ENCODE assay signal across 16 mouse cellular contexts in the genomic region with DNA sequence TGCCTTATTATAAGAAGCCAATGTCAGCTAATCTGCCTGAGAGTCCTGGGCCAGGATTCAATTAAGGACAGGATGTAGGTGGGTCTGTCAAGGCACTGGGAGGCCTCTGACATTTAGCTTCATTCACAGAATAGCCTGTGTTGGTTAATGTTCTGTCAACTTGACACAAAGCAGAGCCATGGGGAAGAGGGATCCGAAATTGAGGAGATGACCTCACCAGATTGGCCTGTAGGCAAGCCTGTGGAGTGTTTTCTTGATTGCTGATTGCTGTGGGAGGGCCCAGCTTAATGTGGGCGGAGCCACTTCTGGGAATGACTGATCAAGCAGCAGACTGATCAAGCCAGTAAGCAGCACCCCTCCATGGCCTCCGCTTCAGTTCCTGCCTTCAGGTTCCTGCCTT.
DNase-seq lines count a peak whose midpoint lies in the region; ATAC-seq lines count a peak whose summit lies in the region.
"Had no signal": no experiment of that assay in that cellular context is flagged by ENCODE, and none has a peak within 500 bp of the region (broad histone marks: within the 10 kb centered on the region; RNA-seq: fewer than 3 reads in every experiment).

No protein-coding gene starts in this region.

- no peak overlapping the region for H3K27ac ChIP-seq in heart, embryonic 11.5 days (ENCODE audit: low read depth, low read length)
- H3K27ac ChIP-seq in heart, embryonic 15.5 days: no peak overlapping the region
- no peak overlapping the region for H3K27ac ChIP-seq in stomach, embryonic 15.5 days
- H3K27ac ChIP-seq in hindbrain, embryonic 10.5 days: no peak overlapping the region
- H3K27ac ChIP-seq: hindbrain, embryonic 13.5 days; neural tube, embryonic 13.5 days had no signal

- H3K9me3 ChIP-seq in heart, embryonic 11.5 days (replicated peaks; ENCODE audit: control insufficient read depth, low read length): 0 out of 2 replicates have a peak, but pooled peaks cover 2% of the 10 kb centered on the region
- no peaks in the 10 kb centered on the region for H3K9me3 ChIP-seq in heart, embryonic 15.5 days (replicated peaks)
- H3K9me3 ChIP-seq in stomach, embryonic 15.5 days: no peaks in the 10 kb centered on the region
- peaks cover 7% of the 10 kb centered on the region; the same call in 1 of the 2 replicates for H3K9me3 ChIP-seq in hindbrain, embryonic 10.5 days

- intact Hi-C loops in heart, postnatal 36 days (cut with DNase I): no loop called here

- no peaks in the 10 kb centered on the region for H3K27me3 ChIP-seq in heart, embryonic 11.5 days (ENCODE audit: control insufficient read depth, insufficient read depth, low read length)
- no peaks in the 10 kb centered on the region for H3K27me3 ChIP-seq in heart, embryonic 15.5 days
- no peaks in the 10 kb centered on the region for H3K27me3 ChIP-seq in stomach, embryonic 15.5 days (replicated peaks)
- H3K27me3 ChIP-seq in hindbrain, embryonic 10.5 days (ENCODE audit: insufficient read depth, poor library complexity, severe bottlenecking): no peaks in the 10 kb centered on the region
- H3K27me3 ChIP-seq: hindbrain, embryonic 13.5 days; neural tube, embryonic 13.5 days had no signal

- 59% methylated on average over 3 of the region's 3 CpGs for WGBS in heart, embryonic 11.5 days (ENCODE audit: insufficient replicate concordance)
- 57% methylated on average over 3 of the region's 3 CpGs for WGBS in heart, embryonic 15.5 days
- 69% methylated on average over 3 of the region's 3 CpGs for WGBS in stomach, embryonic 15.5 days
- WGBS in hindbrain, embryonic 10.5 days: 85% methylated on average over 3 of the region's 3 CpGs

- no peak overlapping the region for H3K4me2 ChIP-seq in heart, embryonic 11.5 days
- no peak overlapping the region for H3K4me2 ChIP-seq in heart, embryonic 15.5 days
- H3K4me2 ChIP-seq in stomach, embryonic 15.5 days: no peak overlapping the region
- H3K4me2 ChIP-seq: hindbrain, embryonic 13.5 days; neural tube, embryonic 13.5 days had no signal

- no peak for DNase-seq in heart, postnatal 36 days
- peak; percentile 41 for DNase-seq in embryo, embryonic 11 days
- no peak for DNase-seq in urinary bladder, postnatal 10 days (ENCODE audit: low spot score)
- DNase-seq in hindbrain, embryonic 10.5 days (ENCODE audit: low spot score): no peak
- DNase-seq: cerebellum, adult 2 months; gastrocnemius, postnatal 25 days; kidney, postnatal 10 days; thymus, postnatal 14 days had no signal

- no peak overlapping the region for H3K9ac ChIP-seq in heart, embryonic 11.5 days (ENCODE audit: low read depth, low read length)
- H3K9ac ChIP-seq in heart, embryonic 15.5 days: no peak overlapping the region
- no peak overlapping the region for H3K9ac ChIP-seq in stomach, embryonic 15.5 days
- H3K9ac ChIP-seq: hindbrain, embryonic 13.5 days; neural tube, embryonic 13.5 days had no signal

- peak; percentile 68; the same call in 1 of the 2 replicates for ATAC-seq in heart, embryonic 11.5 days (replicated peaks; ENCODE audit: insufficient number of reproducible peaks, low FRiP score, low TSS enrichment)
- ATAC-seq in heart, embryonic 15.5 days (replicated peaks; ENCODE audit: insufficient number of reproducible peaks, insufficient read depth, low FRiP score, low read depth): peak; percentile 55
- ATAC-seq in stomach, embryonic 15.5 days (ENCODE audit: insufficient read depth, low FRiP score, low read depth): peak; percentile 35; the same call in 1 of the 2 replicates
- ATAC-seq in megakaryocyte, adult 5-6 weeks (ENCODE audit: poor library complexity, severe bottlenecking): no peak
- ATAC-seq: activated CD4-positive, CD25-positive, alpha-beta regulatory T cell, adult 4 months; intestine, embryonic 16.5 days had no signal

- no peaks in the 10 kb centered on the region for H3K36me3 ChIP-seq in heart, embryonic 11.5 days (ENCODE audit: control insufficient read depth, insufficient read depth, low read length)
- H3K36me3 ChIP-seq in heart, embryonic 15.5 days: no peaks in the 10 kb centered on the region
- no peaks in the 10 kb centered on the region for H3K36me3 ChIP-seq in stomach, embryonic 15.5 days
- H3K36me3 ChIP-seq in hindbrain, embryonic 10.5 days: no peaks in the 10 kb centered on the region
- H3K36me3 ChIP-seq: hindbrain, embryonic 13.5 days; neural tube, embryonic 13.5 days had no signal

- H3K4me3 ChIP-seq in heart, embryonic 11.5 days (ENCODE audit: low read depth, low read length): no peak overlapping the region
- H3K4me3 ChIP-seq in heart, embryonic 15.5 days: no peak overlapping the region
- no peak overlapping the region for H3K4me3 ChIP-seq in stomach, embryonic 15.5 days (replicated peaks)
- no peak overlapping the region for H3K4me3 ChIP-seq in hindbrain, embryonic 10.5 days
- H3K4me3 ChIP-seq: hindbrain, embryonic 13.5 days; neural tube, embryonic 13.5 days had no signal

- no peaks in the 10 kb centered on the region for H3K4me1 ChIP-seq in heart, embryonic 11.5 days (ENCODE audit: control insufficient read depth, insufficient read depth, low read length)
- H3K4me1 ChIP-seq in heart, embryonic 15.5 days (replicated peaks): no peaks in the 10 kb centered on the region
- no peaks in the 10 kb centered on the region for H3K4me1 ChIP-seq in stomach, embryonic 15.5 days
- H3K4me1 ChIP-seq in hindbrain, embryonic 10.5 days (replicated peaks): no peaks in the 10 kb centered on the region
- H3K4me1 ChIP-seq: hindbrain, embryonic 13.5 days; neural tube, embryonic 13.5 days had no signal
